Mouse (Mus musculus): ENCODE data around the gene Chn2. TPM values are rescaled to one million over a fixed set of nuclear protein-coding genes. Genes with fewer than 3 reads are reported as not detected.

Gene Chn2
- total RNA-seq, 2 experiments from 2014 or later = 38.8 to 42.7 TPM

DNA sequence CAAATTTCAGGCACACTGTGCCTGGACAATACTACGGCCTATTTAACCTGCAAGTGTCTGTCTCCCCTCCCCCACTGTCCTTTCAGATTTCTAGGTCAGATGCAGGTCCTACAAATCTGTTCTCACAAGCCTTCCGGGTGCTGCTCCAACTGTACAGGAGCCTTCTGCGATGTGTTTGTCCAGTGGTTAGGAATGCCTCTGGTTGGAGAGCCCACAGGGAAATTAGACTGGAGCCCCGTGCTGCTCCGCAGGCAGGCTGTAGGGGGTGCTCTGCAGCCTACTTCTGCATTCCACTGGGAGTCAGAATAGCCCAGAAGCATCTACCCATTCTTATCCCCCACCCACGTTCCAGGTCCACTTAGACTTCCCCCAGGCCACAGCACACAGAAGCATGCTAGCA, 215.4 kb downstream of the Chn2 start:
- intact Hi-C loops (cut with DNase I) = loop anchor here (5.0 kb wide), 3 partner anchors 73 to 223 kb away; partner anchors contain the start of gene Prr15
- DNase-seq (ENCODE audit: low spot score in 2 of 2) = no peak

DNA sequence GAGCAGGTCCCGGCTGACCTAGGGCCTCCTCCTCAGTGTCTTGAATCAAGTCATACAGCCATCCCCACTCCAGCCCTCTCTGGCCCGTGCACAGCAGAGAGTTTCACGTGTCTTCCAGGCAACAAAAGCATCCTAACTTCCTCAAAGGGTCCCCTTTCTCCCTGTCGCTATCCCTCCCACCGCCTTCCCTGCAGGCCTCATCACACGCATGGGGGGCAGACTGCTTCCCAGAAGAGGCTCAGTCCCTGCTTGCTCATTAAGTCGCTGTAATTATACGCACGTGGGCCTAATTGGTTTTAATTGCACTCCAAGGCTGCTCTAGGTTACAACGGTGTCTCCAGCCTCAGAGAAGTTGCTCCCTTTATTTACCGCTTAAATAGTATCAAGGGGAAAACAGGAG, 216.0 kb downstream of the Chn2 start:
- intact Hi-C loops (cut with DNase I) = no loop called here
- DNase-seq (ENCODE audit: low spot score in 2 of 2) = no peak

DNA sequence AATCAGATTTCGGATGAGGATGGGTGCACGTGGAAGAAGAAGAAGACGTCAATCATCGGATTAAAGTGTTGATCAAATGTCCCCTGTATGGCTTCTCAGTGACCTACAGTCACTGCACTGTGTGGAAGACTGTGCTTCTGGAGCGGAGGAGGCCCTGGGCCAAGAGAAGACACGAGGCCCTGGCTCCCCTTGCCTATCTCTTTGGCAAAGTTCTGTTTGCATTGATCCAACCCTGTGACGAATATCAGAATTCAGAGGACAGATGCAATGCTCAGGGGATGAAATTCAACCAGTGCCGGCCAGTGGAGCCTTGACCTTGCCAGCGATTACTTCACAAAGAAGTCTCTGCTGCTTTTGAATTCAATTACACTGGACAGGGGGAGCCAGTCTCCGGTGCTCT, 217.0 kb downstream of the Chn2 start:
- intact Hi-C loops (cut with DNase I) = no loop called here

GRCm38 (mm10) chr6:54257552-54257951, 218.2 kb downstream of the Chn2 start:
- intact Hi-C loops (cut with DNase I) = no loop called here
- DNase-seq (ENCODE audit: low spot score in 2 of 2) = no peak

More for the DNA sequence above, 217.0 kb downstream of the Chn2 start:
- DNase-seq (ENCODE audit: low spot score in 2 of 2) = no peak

- intact Hi-C loops (cut with DNase I) = no loop called here
- DNase-seq (ENCODE audit: low spot score in 2 of 2) = no peak
Measured at GRCm38 (mm10) chr6:54258462-54258861, 219.1 kb downstream of the Chn2 start.

DNA sequence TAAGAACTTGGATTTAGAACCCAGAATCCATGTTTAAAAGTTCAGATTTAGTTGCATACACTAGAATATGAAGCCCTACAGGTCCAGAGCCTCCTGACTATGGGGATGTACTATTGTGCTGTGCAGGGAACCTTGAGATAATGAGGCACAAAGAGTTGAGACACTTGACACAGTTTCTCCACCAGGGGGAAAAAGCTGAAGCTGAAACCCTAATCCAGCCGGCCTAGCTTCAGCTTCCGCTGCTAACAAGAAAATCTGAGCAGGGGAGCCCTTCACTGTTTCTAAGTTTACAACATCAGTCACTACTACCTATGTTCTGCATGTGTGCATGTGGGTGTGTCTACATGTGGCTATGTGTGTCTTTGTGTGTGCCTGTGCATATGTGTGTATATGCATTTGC, 223.4 kb downstream of the Chn2 start:
- no peak for DNase-seq (ENCODE audit: low spot score in 2 of 2)
- intact Hi-C loops (cut with DNase I) = no loop called here

DNA sequence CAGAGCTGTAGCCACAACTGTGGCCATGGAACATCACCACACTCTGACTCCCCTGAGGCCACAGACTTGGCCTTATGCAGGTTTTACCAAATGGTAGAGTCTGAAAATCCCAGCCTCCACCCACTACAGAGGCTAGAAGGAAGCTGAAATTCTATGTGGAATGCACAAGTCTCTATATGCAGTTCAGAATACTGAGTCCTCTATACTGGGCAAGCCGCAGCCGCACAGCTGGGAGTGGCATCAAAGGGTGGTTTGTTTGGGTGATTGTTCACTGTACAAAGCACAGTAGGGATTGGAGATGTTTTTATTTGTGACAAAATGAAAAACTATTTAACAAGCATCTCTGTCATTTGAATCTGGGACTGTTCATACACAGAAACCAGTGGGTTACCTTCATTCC, 224.5 kb downstream of the Chn2 start:
- DNase-seq (ENCODE audit: low spot score in 2 of 2) = no peak
- intact Hi-C loops (cut with DNase I) = no loop called here

DNA sequence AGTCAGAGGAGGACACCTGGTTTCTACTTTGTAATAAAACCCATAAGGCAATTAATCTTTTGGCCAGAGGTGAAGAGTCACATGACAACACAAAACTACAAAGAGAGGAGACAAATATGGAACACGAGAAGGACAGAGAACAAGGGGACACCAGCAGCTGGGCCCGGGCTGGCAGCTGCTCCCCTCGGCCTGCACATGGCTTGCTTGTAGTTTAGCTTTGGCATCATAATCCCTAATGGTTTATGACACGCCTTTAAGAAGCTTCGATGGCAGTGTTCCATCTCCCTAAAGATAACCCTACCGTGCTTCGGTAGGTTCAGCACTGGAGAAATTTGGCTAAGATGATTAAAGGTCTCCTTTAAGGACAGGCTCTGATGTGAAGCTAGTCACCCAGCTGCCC, 225.2 kb downstream of the Chn2 start:
- no peak for DNase-seq (ENCODE audit: low spot score in 2 of 2)

GRCm38 (mm10) chr6:54265384-54265783, 226.0 kb downstream of the Chn2 start:
- DNase-seq (ENCODE audit: low spot score in 2 of 2) = no peak
- intact Hi-C loops (cut with DNase I) = no loop called here

More for the DNA sequence above, 225.2 kb downstream of the Chn2 start:
- intact Hi-C loops (cut with DNase I) = no loop called here

DNA sequence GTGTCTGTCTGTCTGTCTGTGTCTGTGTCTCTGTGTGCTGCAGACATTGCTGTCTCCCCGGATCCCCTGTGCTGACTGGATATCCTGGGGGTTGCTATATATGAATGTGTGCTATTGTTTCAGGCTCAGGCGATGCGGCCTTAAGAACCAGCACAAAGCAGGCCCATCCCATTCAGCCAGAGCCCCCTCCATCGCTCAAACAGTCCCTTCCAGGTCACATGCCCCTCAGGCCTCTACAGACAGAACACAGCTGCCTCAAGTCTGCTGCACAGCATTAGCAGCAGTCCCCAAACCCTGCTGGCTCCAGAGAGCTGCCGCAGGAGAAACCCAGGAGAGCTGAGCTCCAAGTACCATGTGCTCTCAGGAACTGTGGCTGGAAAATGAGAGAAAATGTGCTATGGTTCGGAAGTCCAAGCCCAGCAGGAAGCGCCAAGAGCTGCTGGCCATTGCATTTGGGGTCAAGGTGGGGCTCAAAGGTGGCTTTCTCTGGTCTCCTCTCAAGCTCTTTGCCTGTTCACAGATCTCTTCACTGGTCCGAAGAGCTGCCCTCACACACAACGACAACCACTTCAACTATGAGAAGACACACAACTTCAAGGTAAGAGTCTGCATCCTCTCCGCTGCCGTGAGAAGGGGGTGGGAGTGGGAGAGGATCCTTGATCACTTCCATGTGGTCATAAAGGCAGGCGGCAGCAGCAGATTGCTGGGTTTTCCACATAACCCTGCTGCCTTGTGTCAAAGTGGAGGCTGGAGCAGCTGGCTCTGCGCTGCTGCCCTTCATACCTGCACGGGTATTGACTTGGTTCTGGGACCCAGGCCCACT, 233.4 kb downstream of the Chn2 start:
- no peak for DNase-seq (ENCODE audit: low spot score in 2 of 2)
- intact Hi-C loops (cut with DNase I) = no loop called here

GRCm38 (mm10) chr6:54273379-54273730, 234.0 kb downstream of the Chn2 start:
- intact Hi-C loops (cut with DNase I) = no loop called here
- no peak for DNase-seq (ENCODE audit: low spot score in 2 of 2)

DNA sequence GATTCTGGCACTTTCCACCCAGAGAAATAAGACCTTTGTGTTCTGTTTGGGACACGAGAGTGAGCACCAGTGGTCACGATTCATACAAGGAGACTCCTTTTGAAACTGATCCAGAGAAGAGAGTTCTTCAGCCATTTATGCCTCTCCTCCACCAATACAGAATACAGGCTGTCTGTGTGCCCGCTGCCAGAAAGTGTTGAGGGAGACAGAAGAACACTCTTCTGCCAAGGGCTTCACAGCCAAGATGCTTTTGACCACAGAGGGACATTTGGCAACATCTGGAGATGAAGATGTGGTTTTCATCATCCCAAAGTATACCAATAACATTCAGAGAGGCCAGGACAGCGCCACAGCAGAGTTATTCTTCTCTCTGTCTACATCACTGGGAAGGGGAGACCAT, 237.9 kb downstream of the Chn2 start:
- DNase-seq (ENCODE audit: low spot score in 2 of 2) = no peak
- intact Hi-C loops (cut with DNase I) = no loop called here

DNA sequence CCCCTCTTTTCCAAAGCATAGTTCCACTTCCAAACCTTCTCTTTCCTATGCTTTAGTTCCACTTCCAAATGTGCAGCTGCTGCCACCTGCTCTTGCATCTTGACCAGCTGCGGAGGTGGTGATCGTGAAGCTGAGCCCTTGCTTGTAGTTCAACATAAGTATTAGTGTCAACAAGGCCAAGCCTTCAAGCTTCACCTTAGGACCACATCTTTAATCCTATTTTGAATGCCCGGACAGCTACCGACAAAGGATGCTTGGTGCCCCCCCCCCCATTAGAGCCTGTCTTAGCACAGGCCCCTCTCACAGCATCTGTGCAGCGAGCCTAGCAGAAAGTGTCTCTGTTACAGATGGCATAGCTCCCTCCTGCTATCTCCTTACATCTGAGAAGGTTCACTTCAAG, 238.5 kb downstream of the Chn2 start:
- no peak for DNase-seq (ENCODE audit: low spot score in 2 of 2)

GRCm38 (mm10) chr6:54278613-54279012, 239.3 kb downstream of the Chn2 start:
- DNase-seq (ENCODE audit: low spot score in 2 of 2) = no peak
- intact Hi-C loops (cut with DNase I) = no loop called here

More for the DNA sequence above, 238.5 kb downstream of the Chn2 start:
- intact Hi-C loops (cut with DNase I) = no loop called here

DNA sequence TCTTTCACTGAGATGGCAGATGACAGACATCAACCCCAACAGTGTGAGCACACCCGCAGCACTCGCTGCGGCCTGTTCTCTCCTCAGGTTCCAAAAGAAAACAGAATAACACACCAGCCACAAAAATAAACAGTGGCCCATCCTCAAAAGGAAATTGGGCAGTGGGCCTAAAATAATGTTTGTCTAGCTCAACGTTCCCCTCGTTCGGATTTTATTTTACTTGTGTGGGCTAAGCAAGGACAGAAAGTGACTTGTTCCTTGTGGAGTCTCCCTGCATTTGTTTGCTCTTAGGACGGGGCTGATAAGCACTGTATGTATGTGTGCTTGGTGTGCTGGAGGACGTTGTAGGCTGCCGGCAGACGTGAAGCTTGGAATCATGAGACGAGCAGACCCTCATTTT, 240.0 kb downstream of the Chn2 start:
- intact Hi-C loops (cut with DNase I) = no loop called here
- DNase-seq (ENCODE audit: low spot score in 2 of 2) = no peak

GRCm38 (mm10) chr6:54280248-54280647, 240.9 kb downstream of the Chn2 start:
- intact Hi-C loops (cut with DNase I) = no loop called here
- DNase-seq (ENCODE audit: low spot score in 2 of 2) = no peak

DNA sequence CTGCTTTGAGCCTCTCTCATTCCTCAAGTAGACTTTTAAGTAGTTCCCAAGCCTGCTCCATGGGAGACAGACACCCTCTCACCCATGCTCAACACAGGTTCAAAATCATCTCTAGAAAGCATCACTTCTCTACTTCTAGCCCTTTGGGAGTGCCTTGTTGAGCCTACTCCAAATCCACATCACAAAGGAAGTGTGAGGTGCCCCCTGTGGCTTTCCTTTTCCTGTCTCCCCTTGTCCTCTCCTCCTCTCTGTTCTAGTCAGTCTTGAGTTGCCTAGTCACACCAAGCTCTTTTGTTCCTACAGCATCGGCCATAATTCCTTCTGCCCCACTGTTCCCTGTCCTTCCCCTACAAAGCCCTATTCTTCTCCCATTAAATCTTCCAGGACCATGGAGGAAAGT, 243.9 kb downstream of the Chn2 start:
- intact Hi-C loops (cut with DNase I) = no loop called here
- DNase-seq (ENCODE audit: low spot score in 2 of 2) = no peak

GRCm38 (mm10) chr6:54284167-54284711, 244.9 kb downstream of the Chn2 start:
- DNase-seq (ENCODE audit: low spot score in 2 of 2) = no peak
- intact Hi-C loops (cut with DNase I) = no loop called here

DNA sequence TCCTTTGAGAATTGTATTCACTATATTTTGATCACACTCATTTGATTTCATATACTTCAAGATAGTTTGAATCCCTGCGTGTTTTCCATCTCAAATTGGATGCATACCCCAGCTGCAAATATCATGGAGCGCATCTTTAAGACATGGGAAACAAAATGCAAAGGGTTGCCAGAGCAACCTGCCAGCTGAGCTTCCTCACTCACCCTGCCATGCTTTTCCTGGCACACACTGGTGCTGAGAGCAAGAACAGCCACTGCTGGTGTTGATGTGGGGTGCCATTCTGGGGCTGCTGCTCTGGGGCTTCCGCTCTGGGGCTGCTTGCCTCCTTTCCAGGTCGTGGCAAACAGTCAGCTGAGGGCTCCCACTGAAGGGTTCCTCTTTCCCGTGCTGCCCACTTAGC, 247.5 kb downstream of the Chn2 start:
- DNase-seq (ENCODE audit: low spot score in 2 of 2) = no peak
- intact Hi-C loops (cut with DNase I) = no loop called here

DNA sequence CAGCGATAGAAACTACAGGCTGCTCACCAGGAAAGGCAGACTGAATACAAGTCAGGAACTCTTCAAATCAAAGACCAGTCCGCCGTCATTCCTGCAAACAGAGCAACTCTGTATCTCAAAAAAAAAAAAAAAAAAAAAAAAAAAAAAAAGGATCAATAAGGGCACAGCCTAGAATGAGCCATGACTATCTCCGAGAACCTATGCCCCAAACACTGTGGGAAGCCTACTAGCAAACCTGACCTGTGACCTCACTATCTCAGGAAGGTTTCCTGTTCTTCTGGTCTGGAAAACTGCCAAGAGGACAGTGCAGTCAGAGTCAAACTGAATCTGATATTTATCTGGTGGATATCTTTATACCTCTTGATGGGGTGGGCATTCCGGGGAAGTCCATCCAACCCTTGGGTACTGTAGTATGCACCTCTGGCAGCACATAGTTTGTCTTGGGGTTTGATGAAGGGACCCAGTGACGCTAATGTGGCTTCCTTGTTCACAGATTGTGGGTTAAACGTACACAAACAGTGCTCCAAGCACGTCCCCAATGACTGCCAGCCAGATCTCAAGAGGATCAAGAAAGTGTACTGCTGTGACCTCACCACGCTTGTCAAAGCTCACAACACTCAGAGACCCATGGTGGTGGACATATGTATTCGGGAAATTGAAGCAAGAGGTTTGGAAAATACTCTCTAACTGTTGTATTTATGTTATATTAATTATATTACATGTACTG, 250.6 kb downstream of the Chn2 start:
- intact Hi-C loops (cut with DNase I) = no loop called here
- no peak for DNase-seq (ENCODE audit: low spot score in 2 of 2)

- intact Hi-C loops (cut with DNase I) = no loop called here
Measured at GRCm38 (mm10) chr6:54297231-54297630, 257.9 kb downstream of the Chn2 start.

More at GRCm38 (mm10) chr6:54297231-54297630, 257.9 kb downstream of the Chn2 start:
- no peak for DNase-seq (ENCODE audit: low spot score in 2 of 2)
